Mouse (Mus musculus): ENCODE measurements around the gene Ctdnep1.

GRCm38 (mm10) chr11:70000396-70000898 is 19.5 kb downstream of the Ctdnep1 start, which contains the start of gene Dvl2:
- peak; percentile 85; the same call in 1 of the 2 replicates for TF ChIP-seq POLR2A (IDR thresholded peaks at IDR 0.05; ENCODE audit: borderline replicate concordance, control insufficient read depth, low read depth, low read length)
- TF ChIP-seq CTCF (IDR thresholded peaks at IDR 0.05; ENCODE audit: control insufficient read depth, insufficient read depth, low read length) = no peak

Measured in bone marrow, adult 2 months (tissue).